Mouse (Mus musculus) neural tube, embryonic 11.5 days (tissue): ENCODE data around the gene Vmn2r87. TPM values are rescaled to one million over a fixed set of nuclear protein-coding genes. Genes with fewer than 3 reads are reported as not detected.
"Not testable (repeated sequence)": the region's sequence is repeated elsewhere in the genome, so short reads cannot be mapped to it uniquely, and the experiment has no call there.

Source experiments
- ATAC-seq: fragments of 200-750 bp; cut with Nextera tagmentation; 2 replicates; pipeline ENCODE4 v1.8.0; 2017; ENCODE audit warnings: moderate number of reproducible peaks, mild to moderate bottlenecking, moderate TSS enrichment, moderate library complexity; ENCODE audit not compliant: insufficient read depth, low FRiP score, low TSS enrichment
- DNase-seq: peaks from one replicate; pipeline ENCODE4 v3.0.0-alpha.2; 2015; ENCODE audit warnings: low spot score
- H3K27ac ChIP-seq: fragments of 300-500 bp; sonication (generic); 2 replicates; pipeline ENCODE4 v1.5.1; 2014; ENCODE audit warnings: low read depth, mild to moderate bottlenecking, low read length
- H3K27me3 ChIP-seq: fragments of 300-500 bp; sonication (generic); 2 replicates; pipeline ENCODE4 v1.6.1; 2014; ENCODE audit warnings: mild to moderate bottlenecking, low read length, mixed read lengths; ENCODE audit not compliant: control insufficient read depth, insufficient read depth
- H3K36me3 ChIP-seq: fragments of 300-500 bp; sonication (generic); 2 replicates; pipeline ENCODE4 v1.6.1; 2014; ENCODE audit warnings: mild to moderate bottlenecking, low read length, moderate library complexity, mixed read lengths; ENCODE audit not compliant: control insufficient read depth, insufficient read depth
- H3K4me1 ChIP-seq: fragments of 300-500 bp; sonication (generic); 2 replicates; pipeline ENCODE4 v1.6.1; 2014; ENCODE audit warnings: low read length, mixed read lengths; ENCODE audit not compliant: control insufficient read depth, insufficient read depth
- H3K4me2 ChIP-seq: fragments of 300-500 bp; sonication (generic); 2 replicates; pipeline ENCODE4 v1.6.1; 2014; ENCODE audit warnings: low read depth, mild to moderate bottlenecking, moderate library complexity
- H3K4me3 ChIP-seq: fragments of 300-500 bp; sonication (generic); 2 replicates; pipeline ENCODE4 v1.5.1; 2014; ENCODE audit warnings: low read depth, low read length
- H3K9ac ChIP-seq: fragments of 300-500 bp; sonication (generic); 2 replicates; pipeline ENCODE4 v1.6.1; 2014; ENCODE audit warnings: mild to moderate bottlenecking, low read length
- H3K9me3 ChIP-seq: fragments of 300-500 bp; sonication (generic); 2 replicates; pipeline ENCODE4 v1.6.1; 2016; ENCODE audit warnings: low read length; ENCODE audit not compliant: control insufficient read depth
- WGBS: fragments of 180-500 bp; shearing (Covaris S2); extraction: QIAGEN DNeasy Blood & Tissue Kit; methylation state at CpG from one replicate; pipeline ENCODE4 v1.1.7; 2014; 5-methylcytosine and 5-hydroxymethylcytosine counted together
- polyA plus RNA-seq: library from polyadenylated mRNA; unstranded; fragments of >200 nt; fragmentation: Nextera tagmentation; extraction: Ambion mirVana; gene quantifications from 2 replicates; pipeline ENCODE4 v1.2.1, GENCODE M21; 2014

Vmn2r87 gene
- polyA plus RNA-seq, 1 experiment from 2014 or later, result 0.09 TPM

GRCm38 (mm10) chr10:130434185-130434898 is 62.9 kb downstream of the Vmn2r87 start:
- 91% methylated on average over 11 of the region's 11 CpGs for WGBS
- not testable (repeated sequence) for H3K9ac ChIP-seq, H3K9me3 ChIP-seq, H3K4me1 ChIP-seq, H3K27me3 ChIP-seq, H3K27ac ChIP-seq, H3K4me2 ChIP-seq, DNase-seq, ATAC-seq, H3K36me3 ChIP-seq, H3K4me3 ChIP-seq

GRCm38 (mm10) chr10:130429603-130430002 is 67.6 kb downstream of the Vmn2r87 start, which contains the start of gene Vmn2r85:
TSS of gene Vmn2r85 (minus strand) at chr10:130429703.
- not testable (repeated sequence) for H3K4me1 ChIP-seq, H3K9ac ChIP-seq, H3K4me3 ChIP-seq, ATAC-seq, H3K9me3 ChIP-seq, H3K27me3 ChIP-seq, H3K36me3 ChIP-seq, H3K4me2 ChIP-seq, H3K27ac ChIP-seq, DNase-seq

- not testable (repeated sequence) for H3K36me3 ChIP-seq, H3K27ac ChIP-seq, H3K4me2 ChIP-seq, H3K9ac ChIP-seq, H3K9me3 ChIP-seq, ATAC-seq, DNase-seq, H3K4me3 ChIP-seq, H3K4me1 ChIP-seq, H3K27me3 ChIP-seq
- 88% methylated on average over 2 of the region's 2 CpGs for whole genome bisulfite sequencing
Measured at GRCm38 (mm10) chr10:130422368-130422767, 74.8 kb downstream of the Vmn2r87 start.

Other genes starting within 250 kb of the Vmn2r87 start
- gene Neurod4, start 217.2 kb downstream of the Vmn2r87 start, polyA plus RNA-seq, result 52.7 and 59.2 TPM in 2 replicates
- gene Tespa1, start 174.5 kb downstream of the Vmn2r87 start, polyA plus RNA-seq, result 0.28 and 0.41 TPM in 2 replicates
- gene Vmn2r84, start 103.1 kb downstream of the Vmn2r87 start, polyA plus RNA-seq, result not detected in 2 replicates
- not detected in 2 replicates for gene Vmn2r85, start 67.7 kb downstream of the Vmn2r87 start, polyA plus RNA-seq
- not detected in 2 replicates for gene Vmn2r86, start 41.3 kb downstream of the Vmn2r87 start, polyA plus RNA-seq